Mouse (Mus musculus) thymus, adult 2 months (tissue): ENCODE results near the gene Kdm5b. TPM values are rescaled to one million over a fixed set of nuclear protein-coding genes. Genes with fewer than 3 reads are reported as not detected.

Experiments used
- DNase-seq: peaks from one replicate; pipeline ENCODE4 v3.0.0; 2021
- H3K27ac ChIP-seq: fragments of 200-500 bp; 2 replicates; pipeline ENCODE4 v1.5.1; 2012; ENCODE audit warnings: low read length, control low read depth; ENCODE audit not compliant: control insufficient read depth, insufficient read depth
- H3K27me3 ChIP-seq: fragments of 200-500 bp; 2 replicates; pipeline ENCODE4 v1.6.1; 2012; ENCODE audit warnings: mild to moderate bottlenecking, low read length, moderate library complexity, mixed read lengths; ENCODE audit not compliant: control insufficient read depth, insufficient read depth
- H3K36me3 ChIP-seq: fragments of 200-500 bp; 2 replicates; pipeline ENCODE4 v1.6.1; 2012; ENCODE audit warnings: mild to moderate bottlenecking, low read length, moderate library complexity; ENCODE audit not compliant: control insufficient read depth, insufficient read depth
- H3K4me1 ChIP-seq: fragments of 200-500 bp; replicated peaks from 2 replicates; pipeline ENCODE4 v1.6.1; 2012; ENCODE audit warnings: low read length; ENCODE audit not compliant: control insufficient read depth, insufficient read depth
- H3K4me3 ChIP-seq: fragments of 200-500 bp; 2 replicates; pipeline ENCODE4 v1.5.1; 2012; ENCODE audit warnings: mild to moderate bottlenecking, low read length, control low read depth, moderate library complexity; ENCODE audit not compliant: control insufficient read depth, insufficient read depth
- CTCF ChIP-seq: fragments of 200-500 bp; IDR thresholded peaks from 2 replicates; pipeline ENCODE4 v1.5.1; 2012; ENCODE audit warnings: mild to moderate bottlenecking, control low read depth, low read length, moderate library complexity, borderline replicate concordance; ENCODE audit not compliant: control insufficient read depth, poor library complexity, insufficient read depth; ENCODE audit errors: extremely low read depth
- POLR2A ChIP-seq: fragments of 200-500 bp; IDR thresholded peaks from 2 replicates; pipeline ENCODE4 v1.6.1; 2012; ENCODE audit warnings: mild to moderate bottlenecking, low read length, control low read depth, moderate library complexity; ENCODE audit not compliant: control insufficient read depth, poor library complexity, insufficient read depth; ENCODE audit errors: extremely low read depth
- WGBS: fragments of 180-500 bp; shearing (Covaris S2); methylation state at CpG from one replicate; pipeline ENCODE4 v1.1.7; 2018; 5-methylcytosine and 5-hydroxymethylcytosine counted together
- polyA plus RNA-seq: library from polyadenylated mRNA; depleted of rRNA; stranded (reverse); fragments of >200 nt; gene quantifications from 2 replicates; pipeline ENCODE4 v1.2.3, GENCODE M21; 2012

Kdm5b gene
- polyA plus RNA-seq, 1 experiment = 26.7 TPM

- Histone ChIP-seq H3K4me1 (no peaks in the 10 kb centered on the region), H3K36me3 (no peaks in the 10 kb centered on the region), H3K27me3 (no peaks in the 10 kb centered on the region), H3K4me3 (no peak overlapping the region), H3K27ac (no peak overlapping the region)
- WGBS = 85% methylated on average over 7 of the region's 7 CpGs
- TF ChIP-seq POLR2A (no peak), CTCF (no peak)
- no peak for DNase-seq
Observed at GRCm38 (mm10) chr1:134658841-134659240, 98.9 kb downstream of the Kdm5b start.

GRCm38 (mm10) chr1:134660163-134660562 is 100.2 kb downstream of the Kdm5b start:
- 72% methylated on average over 7 of the region's 7 CpGs for WGBS
- Histone ChIP-seq H3K4me3 (no peak overlapping the region), H3K27me3 (no peaks in the 10 kb centered on the region), H3K4me1 (no peaks in the 10 kb centered on the region), H3K27ac (no peak overlapping the region), H3K36me3 (no peaks in the 10 kb centered on the region)
- no peak for DNase-seq
- TF ChIP-seq CTCF (no peak), POLR2A (no peak)

GRCm38 (mm10) chr1:134671234-134672070 is 111.5 kb downstream of the Kdm5b start:
- Histone ChIP-seq H3K27ac (no peak overlapping the region), H3K4me1 (peaks cover under 1% of the 10 kb centered on the region), H3K4me3 (no peak overlapping the region), H3K36me3 (no peaks in the 10 kb centered on the region), H3K27me3 (no peaks in the 10 kb centered on the region)
- 75% methylated on average over 10 of the region's 10 CpGs for WGBS
- DNase-seq = no peak
- no peak for TF ChIP-seq POLR2A
- no peak for TF ChIP-seq CTCF

- H3K27ac ChIP-seq = no peak overlapping the region
- no peak overlapping the region for H3K4me3 ChIP-seq
- TF ChIP-seq POLR2A (no peak), CTCF (0 out of 2 replicates have a peak, but pooled peaks have one; percentile 23)
- no peaks in the 10 kb centered on the region for H3K4me1 ChIP-seq
- no peaks in the 10 kb centered on the region for H3K27me3 ChIP-seq
- H3K36me3 ChIP-seq = no peaks in the 10 kb centered on the region
- 21% methylated on average over 1 of the region's 1 CpGs for WGBS
- DNase-seq = peak; percentile 31
Observed at GRCm38 (mm10) chr1:134674312-134674711, 114.3 kb downstream of the Kdm5b start.

GRCm38 (mm10) chr1:134679445-134679844 is 119.5 kb downstream of the Kdm5b start:
- H3K4me3 ChIP-seq = no peak overlapping the region
- TF ChIP-seq POLR2A (no peak), CTCF (no peak)

GRCm38 (mm10) chr1:134680617-134681016 is 120.6 kb downstream of the Kdm5b start:
- no peaks in the 10 kb centered on the region for H3K36me3 ChIP-seq
- no peak overlapping the region for H3K4me3 ChIP-seq
- H3K27ac ChIP-seq = no peak overlapping the region
- no peaks in the 10 kb centered on the region for H3K27me3 ChIP-seq
- no peak for DNase-seq
- 40% methylated on average over 6 of the region's 6 CpGs for WGBS
- no peak for TF ChIP-seq CTCF
- no peak for TF ChIP-seq POLR2A
- no peaks in the 10 kb centered on the region; the same call in none of the 2 replicates for H3K4me1 ChIP-seq

More at GRCm38 (mm10) chr1:134679445-134679844, 119.5 kb downstream of the Kdm5b start:
- Histone ChIP-seq H3K4me1 (no peaks in the 10 kb centered on the region; the same call in none of the 2 replicates), H3K27ac (no peak overlapping the region), H3K36me3 (no peaks in the 10 kb centered on the region), H3K27me3 (no peaks in the 10 kb centered on the region)
- 11% methylated on average over 4 of the region's 4 CpGs for WGBS
- no peak for DNase-seq
